Comparison of ENCODE assay signal across 10 mouse cellular contexts in genomic region chr13:31475845-31476244, GRCm38 (mm10).
A peak's percentile ranks its signal among the peaks of the same experiment; 100 is the strongest.
DNase-seq lines count a peak whose midpoint lies in the region; ATAC-seq lines count a peak whose summit lies in the region.
"Had no signal": no experiment of that assay in that cellular context is flagged by ENCODE, and none has a peak within 500 bp of the region (broad histone marks: within the 10 kb centered on the region; RNA-seq: fewer than 3 reads in every experiment).

No protein-coding gene starts in this region.

- no peaks in the 10 kb centered on the region for H3K36me3 ChIP-seq in embryonic facial prominence, embryonic 14.5 days (ENCODE audit: control insufficient read depth, insufficient read depth, low read length)
- H3K36me3 ChIP-seq in embryonic facial prominence, embryonic 10.5 days (replicated peaks) = no peaks in the 10 kb centered on the region
- H3K36me3 ChIP-seq in forebrain, embryonic 11.5 days (ENCODE audit: control insufficient read depth, insufficient read depth, low read length) = no peaks in the 10 kb centered on the region

- 69% methylated on average over 3 of the region's 3 CpGs for WGBS in embryonic facial prominence, embryonic 14.5 days
- 83% methylated on average over 3 of the region's 3 CpGs for WGBS in embryonic facial prominence, embryonic 10.5 days
- WGBS in forebrain, embryonic 11.5 days = 97% methylated on average over 3 of the region's 3 CpGs

- H3K4me1 ChIP-seq in embryonic facial prominence, embryonic 14.5 days (ENCODE audit: control insufficient read depth, insufficient read depth, low read length) = no peaks in the 10 kb centered on the region
- H3K4me1 ChIP-seq in embryonic facial prominence, embryonic 10.5 days = no peaks in the 10 kb centered on the region
- no peaks in the 10 kb centered on the region for H3K4me1 ChIP-seq in forebrain, embryonic 11.5 days (replicated peaks; ENCODE audit: control insufficient read depth, insufficient read depth, low read length)

- DNase-seq in embryonic facial prominence, embryonic 14.5 days (ENCODE audit: low spot score) = peak; percentile 30
- DNase-seq in embryonic facial prominence, embryonic 10.5 days (ENCODE audit: low spot score) = no peak
- peak; percentile 6 for DNase-seq in layer of hippocampus, adult 11-12 months (ENCODE audit: low spot score)
- DNase-seq in layer of hippocampus, adult 9-10 months (ENCODE audit: low spot score) = no peak
- peak; percentile 6 for DNase-seq in left cerebral cortex, adult 11 months (ENCODE audit: low spot score)
- DNase-seq in right cerebral cortex, postnatal 25 days = peak; percentile 10
- DNase-seq in forebrain, embryonic 11.5 days (ENCODE audit: low spot score) = no peak

- no peaks in the 10 kb centered on the region for H3K9me3 ChIP-seq in embryonic facial prominence, embryonic 14.5 days (ENCODE audit: control insufficient read depth, low read length)
- no peaks in the 10 kb centered on the region for H3K9me3 ChIP-seq in embryonic facial prominence, embryonic 10.5 days
- H3K9me3 ChIP-seq in forebrain, embryonic 11.5 days (ENCODE audit: control insufficient read depth, low read length) = no peaks in the 10 kb centered on the region

- H3K9ac ChIP-seq in embryonic facial prominence, embryonic 14.5 days (ENCODE audit: low read depth, low read length) = no peak overlapping the region
- no peak overlapping the region for H3K9ac ChIP-seq in forebrain, embryonic 11.5 days (ENCODE audit: low read length)

- no peak overlapping the region for H3K4me2 ChIP-seq in embryonic facial prominence, embryonic 14.5 days (ENCODE audit: low read depth, low read length)
- H3K4me2 ChIP-seq in forebrain, embryonic 11.5 days (ENCODE audit: low read depth, low read length, severe bottlenecking) = no peak overlapping the region

- H3K27me3 ChIP-seq in embryonic facial prominence, embryonic 14.5 days (replicated peaks; ENCODE audit: control insufficient read depth, insufficient read depth, low read length) = no peaks in the 10 kb centered on the region
- H3K27me3 ChIP-seq in embryonic facial prominence, embryonic 10.5 days (replicated peaks; ENCODE audit: low read depth, poor library complexity, severe bottlenecking) = no peaks in the 10 kb centered on the region
- H3K27me3 ChIP-seq in forebrain, embryonic 11.5 days (ENCODE audit: control insufficient read depth, insufficient read depth, low read length) = no peaks in the 10 kb centered on the region
- H3K27me3 ChIP-seq: CH12.LX had no signal

- ATAC-seq in embryonic facial prominence, embryonic 14.5 days (ENCODE audit: low read depth) = no peak
- no peak for ATAC-seq in forebrain, embryonic 11.5 days (replicated peaks; ENCODE audit: low FRiP score)
- no peak for ATAC-seq in megakaryocyte-erythroid progenitor cell, adult 5-6 weeks (replicated peaks; ENCODE audit: low FRiP score, low TSS enrichment, poor library complexity, severe bottlenecking)

- no peak overlapping the region for H3K27ac ChIP-seq in embryonic facial prominence, embryonic 14.5 days (replicated peaks; ENCODE audit: low read depth, low read length)
- no peak overlapping the region for H3K27ac ChIP-seq in embryonic facial prominence, embryonic 10.5 days (replicated peaks)
- no peak overlapping the region for H3K27ac ChIP-seq in forebrain, embryonic 11.5 days (ENCODE audit: low read depth, low read length)

- no peak overlapping the region for H3K4me3 ChIP-seq in embryonic facial prominence, embryonic 14.5 days (ENCODE audit: low read depth, low read length)
- no peak overlapping the region for H3K4me3 ChIP-seq in embryonic facial prominence, embryonic 10.5 days
- no peak overlapping the region for H3K4me3 ChIP-seq in forebrain, embryonic 11.5 days (ENCODE audit: low read depth, low read length)
- H3K4me3 ChIP-seq: erythroblast, embryonic 14.5 days had no signal

Comparison
In these comparisons a context has a peak if more than half of its experiments do, and no peak if none do; other contexts are left out.
1. DNase-seq: peak in embryonic facial prominence, embryonic 14.5 days (single experiment), layer of hippocampus, adult 11-12 months (single experiment), left cerebral cortex, adult 11 months (single experiment) and right cerebral cortex, postnatal 25 days (single experiment); none in embryonic facial prominence, embryonic 10.5 days (single experiment), layer of hippocampus, adult 9-10 months (single experiment) and forebrain, embryonic 11.5 days (single experiment).